Mouse (Mus musculus): ENCODE results near the gene Gm7544. TPM values are rescaled to one million over a fixed set of nuclear protein-coding genes. Genes with fewer than 3 reads are reported as not detected.
"Not testable (repeated sequence)": the region's sequence is repeated elsewhere in the genome, so short reads cannot be mapped to it uniquely, and the experiment has no call there.

The Gm7544 gene
- polyA plus RNA-seq, 1 experiment from 2014 or later: not detected

- not testable (repeated sequence) for H3K27me3 ChIP-seq (ENCODE audit: control insufficient read depth, insufficient read depth, low read length); H3K4me3 ChIP-seq (ENCODE audit: low read depth, low read length); H3K36me3 ChIP-seq (ENCODE audit: control insufficient read depth, insufficient read depth, low read length); H3K4me2 ChIP-seq; H3K9me3 ChIP-seq (replicated peaks; ENCODE audit: control insufficient read depth, low read length); H3K4me1 ChIP-seq (ENCODE audit: control insufficient read depth, insufficient read depth, low read length); ATAC-seq (replicated peaks; ENCODE audit: insufficient number of reproducible peaks, low FRiP score, low TSS enrichment); H3K27ac ChIP-seq (ENCODE audit: low read depth, low read length); H3K9ac ChIP-seq (ENCODE audit: low read depth, low read length)
- WGBS (ENCODE audit: insufficient replicate concordance): no CpG with 5 or more reads among the region's 6 CpGs
Observed at GRCm38 (mm10) chr1:82943295-82943694, 12.5 kb downstream of the Gm7544 start, which contains the start of gene A030003K21Rik. Gene A030003K21Rik (minus strand): TSS chr1:82943388.

DNA sequence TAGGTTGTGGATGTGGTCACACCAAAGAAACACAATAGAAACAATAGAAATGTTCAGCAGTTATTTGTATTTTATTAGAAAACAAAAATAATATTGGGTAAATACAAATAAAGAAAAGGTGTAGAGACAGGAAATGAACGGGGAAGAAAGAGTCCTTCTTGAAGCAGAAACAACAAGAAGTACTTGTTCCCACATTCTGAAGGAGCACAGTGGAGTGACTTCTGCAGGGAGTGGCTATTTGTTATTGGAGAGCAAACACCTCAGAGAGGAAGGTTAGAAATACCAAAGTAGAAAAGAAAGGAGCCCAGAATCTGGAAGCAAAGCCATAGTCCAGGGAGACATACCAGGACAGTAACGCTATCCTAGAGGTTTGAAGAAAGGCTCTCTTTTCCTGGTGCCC, 13.3 kb downstream of the Gm7544 start:
- not testable (repeated sequence) for H3K27ac ChIP-seq (ENCODE audit: low read depth, low read length); H3K9me3 ChIP-seq (replicated peaks; ENCODE audit: control insufficient read depth, low read length); H3K36me3 ChIP-seq (ENCODE audit: control insufficient read depth, insufficient read depth, low read length); H3K27me3 ChIP-seq (ENCODE audit: control insufficient read depth, insufficient read depth, low read length); H3K4me2 ChIP-seq; H3K4me1 ChIP-seq (ENCODE audit: control insufficient read depth, insufficient read depth, low read length); H3K9ac ChIP-seq (ENCODE audit: low read depth, low read length); ATAC-seq (replicated peaks; ENCODE audit: insufficient number of reproducible peaks, low FRiP score, low TSS enrichment); H3K4me3 ChIP-seq (ENCODE audit: low read depth, low read length)
- WGBS (ENCODE audit: insufficient replicate concordance): 83% methylated on average over 1 of the region's 2 CpGs

- Histone ChIP-seq H3K4me1 (ENCODE audit: control insufficient read depth, insufficient read depth, low read length) (no peaks in the 10 kb centered on the region), H3K27me3 (ENCODE audit: control insufficient read depth, insufficient read depth, low read length) (no peaks in the 10 kb centered on the region), H3K9ac (ENCODE audit: low read depth, low read length) (no peak overlapping the region), H3K9me3 (replicated peaks; ENCODE audit: control insufficient read depth, low read length) (no peaks in the 10 kb centered on the region), H3K36me3 (ENCODE audit: control insufficient read depth, insufficient read depth, low read length) (no peaks in the 10 kb centered on the region), H3K27ac (ENCODE audit: low read depth, low read length) (no peak overlapping the region), H3K4me3 (ENCODE audit: low read depth, low read length) (no peak overlapping the region), H3K4me2 (no peak overlapping the region)
- WGBS (ENCODE audit: insufficient replicate concordance): 88% methylated on average over 5 of the region's 5 CpGs
- no peak for ATAC-seq (replicated peaks; ENCODE audit: insufficient number of reproducible peaks, low FRiP score, low TSS enrichment)
Observed at GRCm38 (mm10) chr1:82938666-82939065, 17.1 kb downstream of the Gm7544 start.

GRCm38 (mm10) chr1:82931326-82931725, 24.5 kb downstream of the Gm7544 start, which contains the start of gene Gm6217:
Gene Gm6217 (minus strand): TSS chr1:82931399.
- ATAC-seq (replicated peaks; ENCODE audit: insufficient number of reproducible peaks, low FRiP score, low TSS enrichment); H3K9ac ChIP-seq (ENCODE audit: low read depth, low read length): not testable (repeated sequence)
- WGBS (ENCODE audit: insufficient replicate concordance): no CpG with 5 or more reads among the region's 6 CpGs

DNA sequence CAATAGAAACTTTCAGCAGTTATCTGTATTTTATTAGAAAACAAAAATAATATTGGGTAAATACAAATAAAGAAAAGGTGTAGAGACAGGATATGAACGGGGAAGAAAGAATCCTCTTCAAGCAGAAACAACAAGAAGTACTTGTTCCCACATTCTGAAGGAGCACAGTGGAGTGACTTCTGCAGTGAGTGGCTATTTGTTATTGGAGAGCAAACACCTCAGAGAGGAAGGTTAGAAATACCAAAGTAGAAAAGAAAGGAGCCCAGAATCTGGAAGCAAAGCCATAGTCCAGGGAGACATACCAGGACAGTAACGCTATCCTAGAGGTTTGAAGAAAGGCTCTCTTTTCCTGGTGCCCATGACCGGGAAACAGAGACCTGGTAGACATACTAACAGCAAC, 25.3 kb downstream of the Gm7544 start:
- not testable (repeated sequence) for H3K9ac ChIP-seq (ENCODE audit: low read depth, low read length); ATAC-seq (replicated peaks; ENCODE audit: insufficient number of reproducible peaks, low FRiP score, low TSS enrichment); H3K27me3 ChIP-seq (ENCODE audit: control insufficient read depth, insufficient read depth, low read length); H3K9me3 ChIP-seq (replicated peaks; ENCODE audit: control insufficient read depth, low read length); H3K4me1 ChIP-seq (ENCODE audit: control insufficient read depth, insufficient read depth, low read length); H3K4me3 ChIP-seq (ENCODE audit: low read depth, low read length); H3K27ac ChIP-seq (ENCODE audit: low read depth, low read length); H3K36me3 ChIP-seq (ENCODE audit: control insufficient read depth, insufficient read depth, low read length); H3K4me2 ChIP-seq
- 83% methylated on average over 1 of the region's 3 CpGs for WGBS (ENCODE audit: insufficient replicate concordance)

More at GRCm38 (mm10) chr1:82931326-82931725, 24.5 kb downstream of the Gm7544 start, which contains the start of gene Gm6217:
- H3K4me3 ChIP-seq (ENCODE audit: low read depth, low read length); H3K27me3 ChIP-seq (ENCODE audit: control insufficient read depth, insufficient read depth, low read length); H3K9me3 ChIP-seq (replicated peaks; ENCODE audit: control insufficient read depth, low read length); H3K4me1 ChIP-seq (ENCODE audit: control insufficient read depth, insufficient read depth, low read length); H3K36me3 ChIP-seq (ENCODE audit: control insufficient read depth, insufficient read depth, low read length); H3K4me2 ChIP-seq; H3K27ac ChIP-seq (ENCODE audit: low read depth, low read length): not testable (repeated sequence)

GRCm38 (mm10) chr1:82924650-82925049, 31.2 kb downstream of the Gm7544 start, which contains the start of gene A030014E15Rik:
Gene A030014E15Rik (plus strand): TSS chr1:82924917.
- Histone ChIP-seq H3K27me3 (ENCODE audit: control insufficient read depth, insufficient read depth, low read length) (no peaks in the 10 kb centered on the region), H3K9me3 (replicated peaks; ENCODE audit: control insufficient read depth, low read length) (no peaks in the 10 kb centered on the region), H3K36me3 (ENCODE audit: control insufficient read depth, insufficient read depth, low read length) (no peaks in the 10 kb centered on the region), H3K27ac (ENCODE audit: low read depth, low read length) (no peak within 1 kb of the TSS), H3K4me3 (ENCODE audit: low read depth, low read length) (no peak within 1 kb of the TSS), H3K4me1 (ENCODE audit: control insufficient read depth, insufficient read depth, low read length) (no peaks in the 10 kb centered on the region), H3K4me2 (no peak within 1 kb of the TSS), H3K9ac (ENCODE audit: low read depth, low read length) (no peak within 1 kb of the TSS)
- no peak for ATAC-seq (replicated peaks; ENCODE audit: insufficient number of reproducible peaks, low FRiP score, low TSS enrichment)
- WGBS (ENCODE audit: insufficient replicate concordance): 86% methylated on average over 6 of the region's 6 CpGs

GRCm38 (mm10) chr1:82913434-82913833, 42.4 kb downstream of the Gm7544 start:
- ATAC-seq (replicated peaks; ENCODE audit: insufficient number of reproducible peaks, low FRiP score, low TSS enrichment); H3K27ac ChIP-seq (ENCODE audit: low read depth, low read length); H3K4me1 ChIP-seq (ENCODE audit: control insufficient read depth, insufficient read depth, low read length); H3K9me3 ChIP-seq (replicated peaks; ENCODE audit: control insufficient read depth, low read length); H3K27me3 ChIP-seq (ENCODE audit: control insufficient read depth, insufficient read depth, low read length); H3K4me2 ChIP-seq; H3K9ac ChIP-seq (ENCODE audit: low read depth, low read length); H3K4me3 ChIP-seq (ENCODE audit: low read depth, low read length); H3K36me3 ChIP-seq (ENCODE audit: control insufficient read depth, insufficient read depth, low read length): not testable (repeated sequence)
- 90% methylated on average over 5 of the region's 5 CpGs for WGBS (ENCODE audit: insufficient replicate concordance)

DNA sequence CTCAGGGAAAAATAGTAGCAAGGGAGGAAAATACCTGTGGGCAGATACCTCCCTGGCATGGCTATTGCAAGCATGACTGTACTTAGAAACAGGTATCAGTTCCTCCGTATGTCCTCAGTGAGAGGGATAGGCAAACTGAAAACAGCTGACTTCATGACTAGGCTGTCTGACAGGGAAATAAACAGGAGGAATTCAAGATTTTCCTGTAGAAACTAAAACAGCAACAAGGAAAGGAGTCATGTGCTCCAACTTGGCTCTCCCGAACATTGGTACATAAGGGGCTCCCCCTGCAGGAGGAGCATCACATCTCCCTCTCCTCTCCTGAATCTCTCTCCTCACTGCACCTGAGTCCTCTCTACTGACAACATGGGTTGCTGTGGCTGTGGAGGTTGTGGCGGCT, 42.8 kb downstream of the Gm7544 start, which contains the start of gene A030005L19Rik:
TSS of gene A030005L19Rik (plus strand) at position 301 of the 400 bp plus-strand sequence.
- H3K4me2 ChIP-seq: no peak within 1 kb of the TSS
- no peak for ATAC-seq (replicated peaks; ENCODE audit: insufficient number of reproducible peaks, low FRiP score, low TSS enrichment)
- WGBS (ENCODE audit: insufficient replicate concordance): 86% methylated on average over 3 of the region's 3 CpGs
- no peak within 1 kb of the TSS for H3K27ac ChIP-seq (ENCODE audit: low read depth, low read length)
- no peaks in the 10 kb centered on the region for H3K4me1 ChIP-seq (ENCODE audit: control insufficient read depth, insufficient read depth, low read length)
- no peak within 1 kb of the TSS for H3K4me3 ChIP-seq (ENCODE audit: low read depth, low read length)
- no peaks in the 10 kb centered on the region for H3K36me3 ChIP-seq (ENCODE audit: control insufficient read depth, insufficient read depth, low read length)
- no peaks in the 10 kb centered on the region for H3K27me3 ChIP-seq (ENCODE audit: control insufficient read depth, insufficient read depth, low read length)
- H3K9ac ChIP-seq (ENCODE audit: low read depth, low read length): no peak within 1 kb of the TSS
- H3K9me3 ChIP-seq (replicated peaks; ENCODE audit: control insufficient read depth, low read length): no peaks in the 10 kb centered on the region

- H3K4me3 ChIP-seq (ENCODE audit: low read depth, low read length): no peak overlapping the region
- no peak overlapping the region for H3K27ac ChIP-seq (ENCODE audit: low read depth, low read length)
- WGBS (ENCODE audit: insufficient replicate concordance): 67% methylated on average over 3 of the region's 3 CpGs
Observed at GRCm38 (mm10) chr1:82905886-82906285, 49.9 kb downstream of the Gm7544 start.

More at GRCm38 (mm10) chr1:82905886-82906285, 49.9 kb downstream of the Gm7544 start:
- no peaks in the 10 kb centered on the region for H3K27me3 ChIP-seq (ENCODE audit: control insufficient read depth, insufficient read depth, low read length)
- no peak for ATAC-seq (replicated peaks; ENCODE audit: insufficient number of reproducible peaks, low FRiP score, low TSS enrichment)
- no peaks in the 10 kb centered on the region; the same call in 1 of the 2 replicates for H3K36me3 ChIP-seq (ENCODE audit: control insufficient read depth, insufficient read depth, low read length)
- H3K4me1 ChIP-seq (ENCODE audit: control insufficient read depth, insufficient read depth, low read length): no peaks in the 10 kb centered on the region
- no peak overlapping the region for H3K4me2 ChIP-seq
- no peaks in the 10 kb centered on the region for H3K9me3 ChIP-seq (replicated peaks; ENCODE audit: control insufficient read depth, low read length)
- H3K9ac ChIP-seq (ENCODE audit: low read depth, low read length): no peak overlapping the region

All from heart, embryonic 11.5 days (tissue).